Mouse (Mus musculus): ENCODE results near the gene Pecr.

Gene Pecr

DNA sequence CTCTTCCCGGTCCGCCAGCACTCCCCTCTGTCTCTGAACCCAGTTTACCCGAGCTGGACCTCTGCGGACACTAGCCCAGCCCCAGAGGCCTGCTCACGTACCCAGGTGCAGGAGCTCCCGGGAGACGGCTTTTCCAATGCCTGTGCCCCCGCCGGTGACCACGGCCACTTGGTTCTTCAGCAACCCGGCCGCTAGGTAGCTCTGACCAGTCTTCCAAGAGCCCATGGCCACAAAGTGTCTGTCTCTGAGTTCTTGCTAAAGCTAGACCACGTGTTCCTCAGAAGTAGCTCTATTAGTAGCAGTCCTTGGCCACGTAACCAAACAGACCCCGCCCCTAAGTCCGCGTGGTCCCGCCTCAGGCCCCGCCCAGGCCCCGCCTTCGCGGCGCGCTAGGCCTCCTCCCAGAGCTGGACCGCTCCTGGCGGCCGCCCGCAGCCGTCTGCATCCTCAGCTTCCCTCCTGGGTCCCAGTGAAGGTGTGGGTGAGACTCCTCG, at the start of gene Pecr, which contains the start of gene Tmem169:
TSS of gene Pecr (minus strand) at position 323 of the 494 bp plus-strand sequence.
TSS of gene Tmem169 (plus strand) at position 378 of the 494 bp plus-strand sequence.
- DNase-seq (ENCODE audit: low spot score): peak; percentile 95

GRCm38 (mm10) chr1:72326162-72326821, 42.2 kb upstream of the Pecr start:
- no peak for DNase-seq (ENCODE audit: low spot score)

DNA sequence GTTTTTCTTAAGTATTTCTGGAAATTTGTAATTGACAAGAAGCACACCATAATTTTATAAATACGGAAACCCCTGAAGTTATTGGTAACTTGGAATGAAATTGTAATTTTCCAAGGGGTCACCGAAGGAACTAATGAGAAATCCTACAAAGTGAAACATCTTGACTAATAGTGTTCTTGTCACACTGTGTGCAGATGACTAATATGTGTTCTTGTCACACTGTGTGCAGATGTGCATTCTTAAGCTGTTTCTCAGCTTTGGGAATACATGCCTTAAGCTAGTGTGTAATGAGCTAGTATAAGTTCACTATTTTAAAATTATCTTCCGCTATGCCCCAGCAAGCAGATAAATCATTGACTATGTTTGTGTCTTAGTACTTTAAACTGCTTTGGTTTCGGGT, 39.1 kb upstream of the Pecr start:
- no peak for DNase-seq (ENCODE audit: low spot score)

GRCm38 (mm10) chr1:72320759-72321158, 36.6 kb upstream of the Pecr start:
- no peak for DNase-seq (ENCODE audit: low spot score)

- DNase-seq (ENCODE audit: low spot score): no peak
These were observed 32.8 kb upstream of the Pecr start for GRCm38 (mm10) chr1:72316901-72317300.

GRCm38 (mm10) chr1:72316409-72316808, 32.3 kb upstream of the Pecr start:
- DNase-seq (ENCODE audit: low spot score): no peak

GRCm38 (mm10) chr1:72315447-72315846, 31.3 kb upstream of the Pecr start:
- DNase-seq (ENCODE audit: low spot score): no peak

DNA sequence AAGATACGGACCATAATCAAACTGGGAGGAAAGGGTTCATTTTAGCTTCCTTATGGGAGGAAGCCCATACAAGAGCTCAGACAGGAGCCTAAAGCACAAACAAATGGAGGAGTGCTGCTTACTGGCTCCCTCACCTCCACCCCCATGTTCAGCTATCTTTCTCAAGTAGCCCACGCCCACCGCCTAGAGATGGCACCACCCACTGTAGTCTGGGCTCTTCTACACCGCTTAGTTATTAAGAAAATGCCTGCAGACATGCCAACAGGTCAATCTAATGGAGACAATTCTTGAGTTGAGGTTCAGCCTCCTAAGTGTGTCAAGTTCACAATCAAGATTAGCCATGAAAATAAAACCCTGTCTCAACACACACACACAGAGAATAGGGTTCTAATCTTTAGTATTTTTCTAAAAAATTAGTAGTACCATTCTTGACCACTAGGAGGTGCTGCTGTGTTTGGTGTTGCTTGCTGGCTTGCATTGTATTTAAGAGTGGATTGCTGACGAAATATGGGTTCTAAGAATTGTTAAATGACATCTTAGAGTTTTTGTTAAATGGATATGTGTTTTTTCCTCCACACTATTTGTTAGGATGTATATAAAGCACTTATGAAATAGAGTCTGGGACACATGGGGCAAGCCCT, 29.4 kb upstream of the Pecr start:
- peak; percentile 82 for DNase-seq (ENCODE audit: low spot score)

DNA sequence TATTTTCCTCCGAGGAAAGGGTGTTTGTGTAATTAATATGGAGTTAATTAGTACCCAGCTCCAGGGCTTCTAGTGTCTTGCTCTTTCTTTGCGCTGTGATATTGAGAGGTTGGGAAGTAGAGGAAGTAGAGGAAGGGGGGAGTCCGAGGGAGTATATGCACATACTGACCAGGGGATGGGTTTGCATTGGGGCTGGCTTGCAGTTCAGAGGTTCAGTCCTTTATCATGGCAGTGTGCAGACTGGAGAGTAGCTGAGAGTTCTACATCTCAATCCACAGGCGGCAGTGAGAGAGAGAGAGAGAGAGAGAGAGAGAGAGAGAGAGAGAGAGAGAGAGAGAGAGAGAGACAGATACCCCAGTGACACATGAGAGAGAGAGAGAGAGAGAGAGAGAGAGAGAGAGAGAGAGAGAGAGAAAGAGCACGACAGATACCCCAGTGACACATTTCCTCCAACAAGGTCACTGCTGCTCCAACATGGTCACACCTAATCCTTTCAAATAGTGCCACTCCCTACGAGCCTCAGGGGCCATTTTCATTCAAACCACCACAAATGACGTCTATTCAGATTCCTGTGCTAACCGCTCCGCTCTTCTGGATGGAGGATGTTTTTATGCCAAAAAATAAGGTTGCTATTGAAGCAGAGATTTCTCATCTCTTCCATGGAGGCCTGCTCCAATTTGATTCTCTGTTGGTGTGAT, 28.7 kb upstream of the Pecr start:
- no peak for DNase-seq (ENCODE audit: low spot score)

GRCm38 (mm10) chr1:72309744-72310424, 25.8 kb upstream of the Pecr start:
- DNase-seq (ENCODE audit: low spot score): peak; percentile 23

DNA sequence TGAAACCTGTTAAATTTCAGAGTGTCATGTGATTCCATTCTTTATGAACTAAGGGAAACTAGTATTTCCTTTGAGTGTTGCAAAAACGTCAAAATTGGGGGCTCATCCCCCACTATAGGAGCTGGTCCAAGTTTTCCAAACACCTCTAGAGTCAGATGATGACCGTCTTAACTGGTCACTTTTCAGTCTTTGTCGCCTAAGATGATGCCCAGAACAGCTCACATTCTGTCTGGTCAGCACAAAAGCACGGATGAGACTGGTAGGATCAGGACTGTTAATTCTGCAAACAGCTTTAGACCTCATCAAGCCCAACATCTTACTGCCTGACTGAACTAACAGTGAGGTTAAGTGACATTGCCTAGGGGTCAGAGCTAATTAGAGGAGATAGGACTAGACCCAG, 24.8 kb upstream of the Pecr start:
- DNase-seq (ENCODE audit: low spot score): peak; percentile 18

DNA sequence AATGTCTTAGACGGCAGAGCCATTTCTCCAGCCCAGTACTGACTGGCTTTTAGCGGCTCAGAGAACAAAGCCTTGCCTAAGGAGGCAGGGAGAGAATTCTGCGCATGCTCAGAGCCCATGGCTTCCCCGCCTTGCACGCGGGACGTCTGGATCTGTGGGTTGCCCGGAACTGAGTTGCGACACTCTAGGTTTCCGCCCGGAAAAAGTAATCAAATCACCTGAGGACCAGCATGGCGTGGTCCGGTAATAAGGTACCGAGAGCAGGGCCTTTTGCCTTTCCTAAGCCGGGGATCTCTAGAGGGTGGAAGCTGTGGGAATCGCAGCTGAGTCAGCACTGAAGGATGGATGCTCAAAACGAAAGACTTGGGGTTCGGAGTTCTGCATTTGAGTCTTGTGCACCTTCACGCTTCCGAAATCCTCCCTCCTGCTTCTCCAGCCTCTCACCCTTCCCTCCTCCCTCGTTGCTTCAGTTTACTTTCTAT, 23.2 kb upstream of the Pecr start, which contains the start of gene Xrcc5:
TSS of gene Xrcc5 (plus strand) at position 105 of the 482 bp plus-strand sequence.
- peak; percentile 97 for DNase-seq (ENCODE audit: low spot score)

DNA sequence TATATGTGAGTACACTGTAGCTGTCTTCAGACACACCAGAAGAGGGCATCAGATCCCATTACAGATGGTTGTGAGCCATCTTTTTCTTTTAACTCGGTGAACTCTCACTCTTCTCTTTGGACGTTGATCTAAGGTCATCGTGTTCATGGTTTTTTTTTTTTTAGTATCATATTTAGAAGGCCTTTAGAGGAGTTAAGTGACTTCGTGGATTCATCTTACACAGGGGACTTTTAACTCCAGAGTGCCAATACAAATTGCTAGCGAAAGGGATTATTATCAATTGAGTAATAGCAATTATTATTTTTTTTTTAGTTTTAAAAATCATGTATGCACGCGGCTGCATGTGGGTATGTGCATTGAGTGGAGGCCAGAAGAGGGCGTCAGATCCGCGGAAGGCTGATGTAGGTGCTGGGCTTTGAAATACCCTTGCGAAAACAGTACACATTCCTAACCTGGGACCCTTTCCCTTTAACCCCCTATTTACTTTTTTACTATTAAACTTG, 22.6 kb upstream of the Pecr start:
- no peak for DNase-seq (ENCODE audit: low spot score)

DNA sequence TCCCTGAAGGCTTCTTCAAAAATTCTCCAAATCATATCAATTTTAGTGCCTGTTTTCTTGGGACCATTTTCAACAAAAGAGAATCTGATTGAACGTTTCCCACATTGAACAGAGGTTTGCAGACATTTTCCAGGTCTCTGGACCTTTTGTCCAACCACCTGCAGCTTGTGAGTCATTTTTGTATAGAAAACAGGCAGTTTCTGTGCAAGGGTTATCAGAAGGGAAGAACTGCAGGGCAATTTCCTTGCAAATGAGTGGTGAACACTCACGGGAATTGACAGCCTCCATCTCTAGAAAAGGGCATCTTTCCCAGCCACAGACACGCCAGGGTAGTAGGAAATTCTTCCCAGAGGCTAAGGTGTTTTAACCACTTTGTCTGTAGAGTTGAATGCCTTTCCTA, 22.1 kb upstream of the Pecr start:
- DNase-seq (ENCODE audit: low spot score): no peak

- DNase-seq (ENCODE audit: low spot score): no peak
These were observed 17.7 kb upstream of the Pecr start for GRCm38 (mm10) chr1:72301845-72302244.

- no peak for DNase-seq (ENCODE audit: low spot score)
These were observed 11.6 kb upstream of the Pecr start for GRCm38 (mm10) chr1:72295746-72296145.

DNA sequence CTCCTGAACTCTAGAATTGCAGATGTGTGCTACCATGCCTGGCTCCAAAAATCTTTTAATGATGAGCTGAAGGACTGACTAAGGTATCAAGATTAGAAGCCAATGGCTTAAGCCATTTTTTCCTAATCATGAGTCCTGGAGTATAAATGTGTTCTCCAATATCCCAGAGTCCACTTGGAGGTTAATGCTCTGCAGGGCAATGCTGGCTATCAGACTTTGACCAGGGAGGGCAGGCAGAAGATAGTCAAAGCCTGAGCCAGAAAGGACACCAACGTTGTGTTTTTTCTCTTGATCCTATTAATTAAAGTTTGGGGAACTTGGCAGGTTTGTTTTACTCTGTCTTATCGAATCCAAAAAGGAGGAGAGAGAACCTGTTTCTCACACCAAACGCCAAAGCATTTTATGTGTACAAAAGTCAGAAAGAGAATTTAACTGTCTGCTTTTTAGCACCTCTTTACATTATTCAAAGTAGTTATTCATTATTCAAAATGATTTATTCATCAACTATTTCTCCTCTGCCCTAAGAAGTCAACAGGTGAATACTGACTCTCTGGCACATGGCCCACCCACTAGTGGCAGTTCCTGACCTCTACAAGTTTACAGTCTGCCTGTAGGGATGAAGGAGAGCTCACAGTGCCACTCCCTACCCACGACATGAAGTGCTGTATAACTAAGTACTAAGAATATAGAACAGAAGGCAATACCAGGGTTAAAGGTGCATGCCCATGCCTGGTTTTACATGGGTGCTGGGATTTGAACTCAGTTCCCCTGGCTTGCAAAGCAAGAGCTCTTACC, 10.0 kb upstream of the Pecr start:
- no peak for DNase-seq (ENCODE audit: low spot score)

DNA sequence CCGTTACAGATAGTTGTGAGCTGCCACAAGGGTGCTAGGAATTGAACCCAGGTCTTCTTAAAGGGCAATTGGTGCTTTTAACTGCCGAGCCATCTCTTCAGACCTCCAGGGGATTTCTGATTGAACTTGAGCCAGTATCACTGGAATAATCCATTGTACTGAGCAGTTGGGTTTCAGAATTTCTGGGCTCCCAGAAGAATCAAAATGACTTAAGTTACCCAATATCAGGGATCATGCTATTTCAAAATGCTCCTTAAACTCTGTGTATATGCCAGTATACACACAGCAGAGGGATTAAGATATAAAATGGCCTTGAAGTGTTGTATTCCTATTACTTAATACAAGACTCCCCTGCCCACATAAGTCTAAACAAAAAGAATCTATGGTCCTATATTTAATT, 7.8 kb upstream of the Pecr start:
- DNase-seq (ENCODE audit: low spot score): no peak

- no peak for DNase-seq (ENCODE audit: low spot score)
These were observed 7.3 kb upstream of the Pecr start for GRCm38 (mm10) chr1:72291421-72291820.

GRCm38 (mm10) chr1:72290896-72291295, 6.8 kb upstream of the Pecr start:
- no peak for DNase-seq (ENCODE audit: low spot score)

DNA sequence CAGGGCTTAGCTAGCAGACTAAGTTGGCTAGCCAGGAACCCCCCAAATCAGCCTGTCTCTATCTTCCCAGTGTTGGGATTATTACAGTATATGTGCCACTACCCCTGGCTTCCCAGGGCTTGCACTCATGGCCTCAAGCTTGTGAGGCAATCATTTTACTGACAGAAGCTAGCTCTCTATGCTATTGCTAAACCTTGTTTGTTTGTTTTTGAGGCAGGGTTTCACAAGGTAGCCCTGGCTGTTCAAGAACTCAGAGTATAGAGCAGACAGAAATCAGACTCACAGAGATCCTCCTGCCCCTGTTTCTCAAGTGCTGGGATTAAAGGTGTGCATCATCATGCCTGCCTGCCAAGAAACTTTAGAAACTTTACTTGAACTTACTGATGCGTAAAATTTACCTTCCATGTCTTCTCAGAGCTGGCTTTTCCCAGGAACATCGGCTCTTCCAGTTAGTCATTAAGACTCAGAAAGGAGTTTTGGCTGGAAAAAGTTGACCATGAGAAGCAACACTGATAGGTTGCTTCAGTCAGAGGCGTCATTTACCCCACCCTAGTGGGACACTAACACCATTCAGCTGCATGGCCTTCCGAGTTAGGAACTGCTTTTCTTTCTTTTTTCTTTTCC, 4.5 kb upstream of the Pecr start:
- DNase-seq (ENCODE audit: low spot score): no peak

All from retina, embryonic 14.5 days (tissue).